Mouse (Mus musculus): ENCODE results near the gene Zhx3.

Gene Zhx3

GRCm38 (mm10) chr2:160800967-160801366 lies 71.8 kb downstream of the Zhx3 start:
- no peak for DNase-seq

- DNase-seq = no peak
Observed at GRCm38 (mm10) chr2:160798206-160798605, 74.6 kb downstream of the Zhx3 start.

GRCm38 (mm10) chr2:160796973-160797372 lies 75.8 kb downstream of the Zhx3 start:
- DNase-seq = peak; percentile 77

- DNase-seq = no peak
Observed at GRCm38 (mm10) chr2:160793117-160793516, 79.7 kb downstream of the Zhx3 start.

GRCm38 (mm10) chr2:160789741-160790140 lies 83.1 kb downstream of the Zhx3 start:
- no peak for DNase-seq

GRCm38 (mm10) chr2:160789046-160789445 lies 83.8 kb downstream of the Zhx3 start:
- no peak for DNase-seq

GRCm38 (mm10) chr2:160786333-160786732 lies 86.5 kb downstream of the Zhx3 start:
- no peak for DNase-seq

GRCm38 (mm10) chr2:160780834-160781219 lies 92.0 kb downstream of the Zhx3 start:
- no peak for DNase-seq

GRCm38 (mm10) chr2:160780154-160780833 lies 92.5 kb downstream of the Zhx3 start:
- no peak for DNase-seq

GRCm38 (mm10) chr2:160778034-160778433 lies 94.8 kb downstream of the Zhx3 start:
- DNase-seq = no peak

- no peak for DNase-seq
Observed at GRCm38 (mm10) chr2:160771325-160772276, 101.2 kb downstream of the Zhx3 start.

GRCm38 (mm10) chr2:160770871-160771270 lies 101.9 kb downstream of the Zhx3 start:
- no peak for DNase-seq

- no peak for DNase-seq
Observed at GRCm38 (mm10) chr2:160770409-160770808, 102.4 kb downstream of the Zhx3 start.

GRCm38 (mm10) chr2:160768997-160769396 lies 103.8 kb downstream of the Zhx3 start:
- no peak for DNase-seq

GRCm38 (mm10) chr2:160768097-160768695 lies 104.6 kb downstream of the Zhx3 start:
- no peak for DNase-seq

- no peak for DNase-seq
Observed at GRCm38 (mm10) chr2:160767201-160767600, 105.6 kb downstream of the Zhx3 start.

GRCm38 (mm10) chr2:160766371-160766771 lies 106.4 kb downstream of the Zhx3 start:
- peak; percentile 60 for DNase-seq

- no peak for DNase-seq
Observed at GRCm38 (mm10) chr2:160765096-160765495, 107.7 kb downstream of the Zhx3 start.

GRCm38 (mm10) chr2:160764386-160764785 lies 108.4 kb downstream of the Zhx3 start:
- DNase-seq = no peak

GRCm38 (mm10) chr2:160763816-160764215 lies 109.0 kb downstream of the Zhx3 start:
- DNase-seq = no peak

GRCm38 (mm10) chr2:160760433-160761184 lies 112.2 kb downstream of the Zhx3 start:
- peak; percentile 49 for DNase-seq

GRCm38 (mm10) chr2:160756583-160757203 lies 116.1 kb downstream of the Zhx3 start:
- no peak for DNase-seq
